In genomic region chr13:51279642-51280387, GRCm38 (mm10) we compare ENCODE assay signal across 10 mouse cellular contexts.
DNase-seq lines count a peak whose midpoint lies in the region; ATAC-seq and TF ChIP-seq lines count a peak whose summit lies in the region.
"Had no signal": no experiment of that assay in that cellular context is flagged by ENCODE, and none has a peak within 500 bp of the region (broad histone marks: within the 10 kb centered on the region; RNA-seq: fewer than 3 reads in every experiment).

No protein-coding gene starts in this region.

- peaks cover 20% of the 10 kb centered on the region for H3K4me1 ChIP-seq in heart, embryonic 15.5 days (replicated peaks)
- H3K4me1 ChIP-seq in neural tube, embryonic 11.5 days (ENCODE audit: control insufficient read depth, insufficient read depth, low read length), result peaks cover 4% of the 10 kb centered on the region; the same call in 1 of the 2 replicates

- peak overlapping the region; percentile 59 for H3K27ac ChIP-seq in heart, embryonic 15.5 days
- peak overlapping the region; percentile 63 for H3K27ac ChIP-seq in neural tube, embryonic 11.5 days (ENCODE audit: low read depth, low read length)
- H3K27ac ChIP-seq in layer of hippocampus, adult 2 months, result no peak overlapping the region

- H3K36me3 ChIP-seq in heart, embryonic 15.5 days, result no peaks in the 10 kb centered on the region
- no peaks in the 10 kb centered on the region for H3K36me3 ChIP-seq in neural tube, embryonic 11.5 days (ENCODE audit: control insufficient read depth, insufficient read depth, low read length)
- H3K36me3 ChIP-seq: G1E had no signal

- no peaks in the 10 kb centered on the region for H3K27me3 ChIP-seq in heart, embryonic 15.5 days
- H3K27me3 ChIP-seq in neural tube, embryonic 11.5 days (ENCODE audit: control insufficient read depth, insufficient read depth, low read length), result no peaks in the 10 kb centered on the region

- TF ChIP-seq CTCF in layer of hippocampus, adult 2 months (conservative IDR thresholded peaks at IDR 0.05), result no peak

- no peaks in the 10 kb centered on the region for H3K9me3 ChIP-seq in heart, embryonic 15.5 days (replicated peaks)
- no peaks in the 10 kb centered on the region for H3K9me3 ChIP-seq in neural tube, embryonic 11.5 days (ENCODE audit: control insufficient read depth, low read length)

- ATAC-seq in heart, embryonic 15.5 days (replicated peaks; ENCODE audit: insufficient number of reproducible peaks, insufficient read depth, low FRiP score, low read depth), result peak; percentile 80
- ATAC-seq in neural tube, embryonic 11.5 days (ENCODE audit: insufficient read depth, low FRiP score, low TSS enrichment), result no peak

- 0 out of 2 replicates have a peak overlapping the region, but pooled peaks have one; percentile 13 for H3K4me2 ChIP-seq in heart, embryonic 15.5 days
- H3K4me2 ChIP-seq in neural tube, embryonic 11.5 days (ENCODE audit: low read depth), result no peak overlapping the region

- WGBS in heart, embryonic 15.5 days, result 15% methylated on average over 8 of the region's 8 CpGs
- WGBS in neural tube, embryonic 11.5 days, result 32% methylated on average over 8 of the region's 8 CpGs

- DNase-seq in heart, adult 8-10 months (ENCODE audit: low spot score), result no peak
- DNase-seq in embryo, embryonic 9.5 days (ENCODE audit: extremely low spot score), result peak; percentile 70
- peak; percentile 22 for DNase-seq in kidney, adult 18-20 months
- peak; percentile 67 for DNase-seq in neural tube, embryonic 11.5 days (ENCODE audit: low spot score)
- DNase-seq in adrenal gland, postnatal 4 days (ENCODE audit: low spot score in 2 of 2), result no peak
- DNase-seq in layer of hippocampus, postnatal 10 days (ENCODE audit: low spot score in 2 of 2), result no peak
- DNase-seq in layer of hippocampus, adult 2 months (ENCODE audit: low spot score in 2 of 2), result no peak
- DNase-seq: thymus, postnatal 14 days had no signal

- no peak overlapping the region for H3K4me3 ChIP-seq in heart, embryonic 15.5 days
- no peak overlapping the region for H3K4me3 ChIP-seq in neural tube, embryonic 11.5 days (ENCODE audit: low read depth, low read length)
- no peak overlapping the region for H3K4me3 ChIP-seq in layer of hippocampus, adult 2 months

- no peak overlapping the region for H3K9ac ChIP-seq in heart, embryonic 15.5 days
- H3K9ac ChIP-seq in neural tube, embryonic 11.5 days (ENCODE audit: low read length), result no peak overlapping the region

Comparison
In these comparisons a context has a peak if more than half of its experiments do, and no peak if none do; other contexts are left out.
1. DNase-seq: peak in embryo, embryonic 9.5 days (single experiment), kidney, adult 18-20 months (single experiment) and neural tube, embryonic 11.5 days (single experiment); none in heart, adult 8-10 months (single experiment), adrenal gland, postnatal 4 days (0 of 2), layer of hippocampus, postnatal 10 days (0 of 2) and layer of hippocampus, adult 2 months (0 of 2).